Mouse (Mus musculus) heart, postnatal 36 days (tissue): ENCODE results near the gene Thy1. TPM values are rescaled to one million over a fixed set of nuclear protein-coding genes. Genes with fewer than 3 reads are reported as not detected.

ENCODE experiments used
- DNase-seq, 2 experiments: peaks; one replicate each; pipeline ENCODE4 v3.0.0; 2021 to 2022
- intact Hi-C: fragments of 180-260 bp; cut with DNase I; formaldehyde crosslinking; loops from one replicate; pipeline ENCODE4 v1.15.1; 2025
- total RNA-seq, 2 experiments: library from RNA; stranded (reverse); gene quantifications; 2 replicates each; pipeline ENCODE4 v1.2.3; 2021

Gene Thy1
- total RNA-seq, 2 experiments from 2014 or later, result 13.3 to 15.3 TPM

DNA sequence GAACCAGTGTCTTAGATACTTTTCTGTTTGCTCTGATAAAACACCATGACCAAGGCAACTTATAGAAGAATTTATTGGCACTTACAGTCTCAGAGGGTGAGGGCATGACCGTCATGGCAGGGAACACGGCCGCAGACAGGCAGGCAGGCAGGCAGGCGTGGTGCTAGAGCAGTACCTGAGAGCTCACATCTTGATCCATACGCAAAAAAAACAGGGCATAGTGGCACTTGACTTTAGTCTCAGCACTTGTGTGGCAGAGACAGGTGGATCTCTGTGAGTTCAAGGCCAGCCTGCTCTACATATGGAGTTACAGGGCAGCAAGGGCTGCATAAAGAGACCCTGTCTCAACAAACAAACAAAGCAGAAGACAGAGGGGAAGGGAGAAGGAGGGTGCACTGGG lies 9.9 kb upstream of the Thy1 start:
- intact Hi-C loops, result no loop called here
- DNase-seq, result no peak

DNA sequence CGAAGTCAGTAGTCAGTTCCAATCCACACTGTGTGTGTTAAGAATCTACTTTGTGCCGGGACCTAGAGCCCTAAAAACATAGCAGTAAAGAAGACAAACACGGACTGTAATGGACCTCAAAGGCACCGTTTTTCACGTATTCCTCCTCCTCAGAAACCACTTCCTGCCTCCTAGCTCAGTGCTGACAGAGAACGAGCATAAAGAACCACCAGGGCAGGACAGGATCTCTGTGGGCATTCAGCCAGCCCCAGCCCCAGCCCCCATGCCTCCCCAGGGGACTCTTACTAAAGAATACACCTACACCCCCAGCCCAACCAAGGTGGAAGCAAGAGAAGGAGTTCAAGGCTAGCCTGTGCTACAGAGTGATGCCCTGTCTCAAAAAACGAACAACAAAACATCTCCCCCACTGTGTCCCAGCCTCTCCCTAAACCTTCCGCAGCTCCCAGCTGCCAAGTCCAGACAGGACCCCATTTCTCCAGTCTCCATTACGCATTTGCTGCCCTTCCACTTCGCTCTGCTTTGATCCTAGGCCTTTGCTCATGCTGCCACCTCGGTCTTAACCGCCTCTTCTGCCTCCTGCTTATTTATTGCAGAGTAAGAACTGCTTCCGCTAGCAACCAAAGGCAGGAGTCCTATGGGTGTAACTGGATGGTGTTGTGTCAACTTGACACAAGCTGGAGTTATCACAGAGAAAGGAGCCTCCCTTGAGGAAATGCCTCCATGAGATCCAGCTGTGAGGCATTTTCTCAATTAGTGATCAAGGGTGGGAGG lies 9.0 kb upstream of the Thy1 start:
- intact Hi-C loops, result no loop called here
- no peak for DNase-seq

- no peak for DNase-seq
- intact Hi-C loops, result no loop called here
These were observed 6.1 kb upstream of the Thy1 start for GRCm38 (mm10) chr9:44037106-44037505.

DNA sequence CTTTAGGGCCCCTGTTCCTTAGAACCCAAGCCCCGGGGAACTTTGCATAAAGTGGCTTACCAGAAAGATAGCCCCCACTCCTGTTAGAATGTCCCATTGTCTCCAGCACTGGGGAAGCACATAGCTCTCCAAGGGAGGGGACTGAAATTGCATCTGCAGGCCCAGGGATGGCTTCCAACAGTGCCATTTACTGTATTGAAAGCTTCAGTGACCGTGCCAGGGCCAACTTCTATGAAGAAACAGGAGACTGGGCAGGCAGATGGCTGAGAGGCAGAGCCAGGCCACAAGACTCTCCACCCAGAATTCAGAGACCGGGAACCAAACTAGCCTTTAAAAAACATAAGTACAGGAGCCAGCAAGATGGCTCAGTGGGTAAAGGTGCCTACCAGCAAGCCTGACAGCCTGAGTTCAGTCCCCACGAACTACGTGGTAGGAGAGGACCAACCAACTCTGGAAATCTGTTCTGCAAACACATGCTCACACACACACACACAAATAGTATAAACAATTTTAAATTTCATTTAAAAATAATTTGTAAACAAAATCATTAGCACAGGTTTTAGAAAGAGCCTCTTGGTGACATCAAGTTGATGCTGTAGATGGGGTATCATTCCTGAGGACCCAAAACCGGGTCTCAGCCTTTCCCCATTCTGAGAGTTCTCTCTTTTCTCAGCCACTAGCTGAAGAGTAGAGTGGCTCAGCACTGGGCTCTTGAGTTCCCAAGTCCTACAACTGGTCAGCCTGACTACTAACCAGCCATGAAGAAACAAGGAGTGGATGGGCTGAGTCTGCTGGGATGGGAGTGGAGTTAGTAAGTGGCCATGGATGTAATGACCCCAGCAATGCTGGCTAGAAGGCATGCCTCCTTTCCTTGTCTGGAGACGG lies 1.4 kb upstream of the Thy1 start:
- no peak for DNase-seq
- intact Hi-C loops, result no loop called here

GRCm38 (mm10) chr9:44042396-44042680 lies 846 bp upstream of the Thy1 start:
- no peak for DNase-seq
- intact Hi-C loops, result no loop called here

GRCm38 (mm10) chr9:44043708-44044425 lies 683 bp downstream of the Thy1 start:
- intact Hi-C loops, result no loop called here
- DNase-seq, result no peak

GRCm38 (mm10) chr9:44044426-44045157 lies 1.4 kb downstream of the Thy1 start:
- intact Hi-C loops, result no loop called here
- no peak for DNase-seq

- intact Hi-C loops, result no loop called here
- no peak for DNase-seq
These were observed 2.1 kb downstream of the Thy1 start for GRCm38 (mm10) chr9:44045158-44045883.

DNA sequence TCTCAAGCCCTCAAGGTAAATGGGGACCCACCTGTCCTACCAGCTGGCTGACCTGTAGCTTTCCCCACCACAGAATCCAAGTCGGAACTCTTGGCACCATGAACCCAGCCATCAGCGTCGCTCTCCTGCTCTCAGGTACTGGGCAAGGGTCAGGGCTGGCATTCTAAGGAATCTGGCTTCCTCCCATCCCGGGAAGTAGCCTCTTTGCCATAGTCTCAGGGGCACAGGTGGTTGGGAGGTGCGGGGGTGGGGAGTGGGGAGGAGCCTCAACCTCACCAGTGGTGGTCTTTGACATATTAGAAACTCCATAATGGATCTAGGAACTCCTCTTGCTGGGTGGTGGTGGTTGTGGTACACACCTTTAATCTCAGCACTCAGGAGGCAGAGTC lies 2.7 kb downstream of the Thy1 start:
- intact Hi-C loops, result no loop called here

GRCm38 (mm10) chr9:44046426-44046825 lies 3.2 kb downstream of the Thy1 start:
- no peak for DNase-seq
- intact Hi-C loops, result no loop called here

More for the DNA sequence above, 2.7 kb downstream of the Thy1 start:
- DNase-seq, result no peak

DNA sequence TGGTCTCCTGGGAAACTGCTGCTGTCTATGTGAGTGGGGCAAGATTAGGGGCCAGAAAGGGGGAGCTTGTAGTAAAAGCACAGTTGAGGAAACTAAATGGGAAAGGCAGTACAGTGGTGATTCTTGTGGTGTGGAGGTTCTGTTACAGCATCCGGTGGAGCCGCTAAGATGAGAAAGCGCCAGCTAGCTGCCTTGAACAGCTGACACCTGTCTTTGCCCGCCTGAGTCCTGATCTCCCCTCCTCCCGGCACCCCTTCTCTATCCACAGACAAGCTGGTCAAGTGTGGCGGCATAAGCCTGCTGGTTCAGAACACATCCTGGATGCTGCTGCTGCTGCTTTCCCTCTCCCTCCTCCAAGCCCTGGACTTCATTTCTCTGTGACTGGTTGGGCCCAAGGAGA lies 3.9 kb downstream of the Thy1 start:
- intact Hi-C loops, result no loop called here

GRCm38 (mm10) chr9:44047571-44048490 lies 4.6 kb downstream of the Thy1 start:
- no peak for DNase-seq
- intact Hi-C loops, result no loop called here

More for the DNA sequence above, 3.9 kb downstream of the Thy1 start:
- DNase-seq, result no peak

GRCm38 (mm10) chr9:44048541-44049380 lies 5.6 kb downstream of the Thy1 start:
- no peak for DNase-seq
- intact Hi-C loops, result no loop called here

DNA sequence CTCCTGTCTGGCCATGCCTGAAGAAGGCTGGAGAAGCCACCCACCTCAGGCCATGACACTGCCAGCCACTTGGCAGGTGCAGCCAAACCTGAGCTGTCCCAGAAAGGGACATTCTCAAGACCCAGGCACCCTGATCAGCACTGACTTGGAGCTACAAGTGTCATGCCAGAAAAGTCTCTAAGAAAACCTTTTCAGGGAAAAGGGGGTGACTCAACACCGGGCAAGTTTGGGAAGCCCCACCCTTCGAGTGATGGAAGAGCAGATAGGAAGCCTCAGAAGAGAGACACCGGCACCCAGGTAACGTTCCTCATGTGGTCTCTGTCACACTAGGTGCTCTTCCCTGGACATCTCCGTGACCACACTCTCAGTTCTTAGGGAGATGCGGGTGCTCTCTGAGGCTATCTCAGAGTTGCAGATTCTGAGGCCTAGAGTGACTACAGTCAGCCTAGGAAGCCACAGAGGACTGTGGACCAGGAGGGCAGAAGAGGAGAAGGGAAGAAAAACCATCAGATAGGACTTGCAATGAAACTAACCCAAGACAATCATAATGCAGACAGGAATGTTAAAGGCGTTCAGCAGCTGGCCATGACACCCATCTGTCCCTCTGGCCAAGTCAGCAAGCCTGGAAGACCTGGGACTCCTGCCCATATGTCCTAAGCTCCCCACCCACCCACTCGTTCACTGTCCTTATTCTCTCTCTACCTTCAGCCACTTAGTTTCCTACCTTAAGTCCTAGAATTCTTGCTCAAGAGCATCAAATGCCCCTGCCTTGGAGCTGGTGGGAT lies 6.4 kb downstream of the Thy1 start:
- intact Hi-C loops, result no loop called here
- DNase-seq, result no peak

DNA sequence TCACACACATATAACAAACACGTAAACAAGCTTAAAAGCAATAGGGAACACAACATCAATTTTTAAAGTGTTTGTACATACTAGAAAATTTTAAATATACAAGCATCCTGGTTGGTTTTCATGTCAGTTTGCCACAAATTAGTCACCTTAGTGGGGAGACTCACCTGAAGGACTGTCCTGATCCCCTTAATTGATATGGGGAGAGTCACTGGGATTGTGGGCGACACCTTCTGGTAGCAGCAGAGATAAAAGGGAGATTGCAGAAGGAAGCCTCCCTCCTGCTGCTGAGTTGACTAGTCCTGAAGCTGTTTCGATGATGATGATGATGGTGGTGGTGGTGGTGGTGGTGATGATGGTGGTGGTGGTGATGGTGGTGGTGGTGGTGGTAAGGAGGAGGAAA lies 9.7 kb downstream of the Thy1 start:
- no peak for DNase-seq
- intact Hi-C loops, result no loop called here

DNA sequence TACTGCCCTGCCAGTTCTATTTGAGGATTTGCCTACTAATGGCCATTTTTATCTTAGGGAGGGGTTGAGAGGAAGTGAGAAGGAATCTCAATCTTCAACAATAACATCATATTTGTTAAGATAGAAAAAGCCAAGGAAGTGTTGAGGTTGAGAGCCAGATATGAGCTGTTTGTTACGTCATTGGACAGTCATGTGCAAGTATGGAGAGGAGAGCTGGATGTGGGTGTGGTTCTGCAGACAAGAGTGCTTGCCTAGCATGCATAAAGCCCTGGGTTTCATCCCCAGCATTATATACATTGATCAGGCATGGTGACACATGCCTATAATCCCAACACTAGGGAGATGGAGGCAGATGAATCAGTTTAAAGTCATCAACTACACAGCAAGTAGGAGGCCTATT lies 10.8 kb downstream of the Thy1 start:
- intact Hi-C loops, result no loop called here
- no peak for DNase-seq

DNA sequence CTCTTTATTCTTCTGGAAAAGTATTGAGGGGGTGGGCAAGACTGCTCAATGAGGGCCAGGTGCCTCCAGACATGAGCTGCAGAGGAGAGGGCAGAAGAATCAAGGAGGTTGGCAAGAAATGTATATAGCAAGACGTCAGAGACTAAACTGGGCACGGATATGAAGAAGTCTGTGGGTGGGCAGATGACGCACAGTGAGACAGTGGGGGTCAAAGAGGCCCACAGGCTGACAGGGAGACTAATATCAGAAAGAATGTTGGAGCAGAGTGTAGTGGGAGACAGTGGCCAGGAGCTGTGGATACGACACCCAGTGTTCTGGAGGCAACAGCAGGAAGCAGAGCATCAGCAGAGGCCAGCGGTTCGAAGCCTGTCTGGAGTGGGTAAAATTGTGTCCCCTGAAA lies 15.4 kb downstream of the Thy1 start:
- intact Hi-C loops, result no loop called here
- no peak for DNase-seq
